Mouse (Mus musculus): ENCODE results near the gene 4931428F04Rik. TPM values are rescaled to one million over a fixed set of nuclear protein-coding genes. Genes with fewer than 3 reads are reported as not detected.

The 4931428F04Rik gene
- total RNA-seq, 1 experiment, result 4.2 TPM

- H3K9me3 ChIP-seq (ENCODE audit: control insufficient read depth, insufficient read depth, low read depth, low read length), result no peaks in the 10 kb centered on the region
- no peak overlapping the region for H3K27ac ChIP-seq (ENCODE audit: insufficient read depth, low read depth, low read length, poor library complexity, severe bottlenecking)
- peaks cover 0 to 7% of the 10 kb centered on the region in 2 experiments; a peak in 1 of 4 replicates for H3K4me1 ChIP-seq (ENCODE audit: control insufficient read depth in 2 of 2, insufficient read depth in 2 of 2, low read length in 2 of 2, poor library complexity in 1 of 2)
- TF ChIP-seq HCFC1 (IDR thresholded peaks at IDR 0.05; ENCODE audit: borderline replicate concordance, insufficient read depth, low read length) (no peak), ZC3H11A (IDR thresholded peaks at IDR 0.05; ENCODE audit: borderline replicate concordance, low read depth, low read length) (no peak), MAFK (IDR thresholded peaks at IDR 0.05; ENCODE audit: insufficient read depth, low read depth, low read length) (no peak), CHD2 (IDR thresholded peaks at IDR 0.05; ENCODE audit: low read depth, low read length) (no peak), ZNF384 (IDR thresholded peaks at IDR 0.05; ENCODE audit: low read depth, low read length) (no peak)
- no peak for DNase-seq (ENCODE audit: low read depth, low spot score)
- in situ Hi-C loops (cut with MboI; ENCODE audit: low sequenced_read_pairs in 2 of 2, unreplicated experiment in 2 of 2), result no loop called here
- no peak overlapping the region for H3K9ac ChIP-seq (ENCODE audit: insufficient read depth, low read depth, low read length, poor library complexity, severe bottlenecking)
- H3K36me3 ChIP-seq (ENCODE audit: control insufficient read depth, insufficient read depth, low read length, poor library complexity, severe bottlenecking), result peaks cover 39% of the 10 kb centered on the region
- no peak overlapping the region for H3K4me3 ChIP-seq (ENCODE audit: insufficient read depth in 1 of 2, low read depth in 1 of 2, low read length in 2 of 2, poor library complexity in 1 of 2, severe bottlenecking in 1 of 2)
Measured at GRCm38 (mm10) chr8:105331931-105332330, 42.3 kb upstream of the 4931428F04Rik start.

- peaks cover 39% of the 10 kb centered on the region for H3K36me3 ChIP-seq (ENCODE audit: control insufficient read depth, insufficient read depth, low read length, poor library complexity, severe bottlenecking)
- H3K9ac ChIP-seq (ENCODE audit: insufficient read depth, low read depth, low read length, poor library complexity, severe bottlenecking), result 0 out of 2 replicates have a peak overlapping the region, but pooled peaks have one; percentile 5
- peaks cover 0 to 5% of the 10 kb centered on the region in 2 experiments; a peak in 1 of 4 replicates for H3K4me1 ChIP-seq (ENCODE audit: control insufficient read depth in 2 of 2, insufficient read depth in 2 of 2, low read length in 2 of 2, poor library complexity in 1 of 2)
- H3K27ac ChIP-seq (ENCODE audit: insufficient read depth, low read depth, low read length, poor library complexity, severe bottlenecking), result no peak overlapping the region
- no peak for DNase-seq (ENCODE audit: low read depth, low spot score)
- no peak for TF ChIP-seq ZNF384 (IDR thresholded peaks at IDR 0.05; ENCODE audit: low read depth, low read length)
- TF ChIP-seq HCFC1 (IDR thresholded peaks at IDR 0.05; ENCODE audit: borderline replicate concordance, insufficient read depth, low read length), result no peak
- TF ChIP-seq ZC3H11A (IDR thresholded peaks at IDR 0.05; ENCODE audit: borderline replicate concordance, low read depth, low read length), result no peak
- no peak for TF ChIP-seq CHD2 (IDR thresholded peaks at IDR 0.05; ENCODE audit: low read depth, low read length)
- no peak for TF ChIP-seq MAFK (IDR thresholded peaks at IDR 0.05; ENCODE audit: insufficient read depth, low read depth, low read length)
- in situ Hi-C loops (cut with MboI; ENCODE audit: low sequenced_read_pairs in 2 of 2, unreplicated experiment in 2 of 2), result no loop called here
- no peaks in the 10 kb centered on the region for H3K9me3 ChIP-seq (ENCODE audit: control insufficient read depth, insufficient read depth, low read depth, low read length)
- no peak overlapping the region for H3K4me3 ChIP-seq (ENCODE audit: insufficient read depth in 1 of 2, low read depth in 1 of 2, low read length in 2 of 2, poor library complexity in 1 of 2, severe bottlenecking in 1 of 2)
Measured at GRCm38 (mm10) chr8:105331469-105331868, 41.8 kb upstream of the 4931428F04Rik start.

- Histone ChIP-seq H3K4me3 (ENCODE audit: insufficient read depth in 1 of 2, low read depth in 1 of 2, low read length in 2 of 2, poor library complexity in 1 of 2, severe bottlenecking in 1 of 2) (no peak overlapping the region), H3K27ac (ENCODE audit: insufficient read depth, low read depth, low read length, poor library complexity, severe bottlenecking) (no peak overlapping the region), H3K9me3 (ENCODE audit: control insufficient read depth, insufficient read depth, low read depth, low read length) (no peaks in the 10 kb centered on the region), H3K4me1 (ENCODE audit: control insufficient read depth in 2 of 2, insufficient read depth in 2 of 2, low read length in 2 of 2, poor library complexity in 1 of 2) (peaks cover 0 to 7% of the 10 kb centered on the region in 2 experiments; a peak in 1 of 4 replicates), H3K9ac (ENCODE audit: insufficient read depth, low read depth, low read length, poor library complexity, severe bottlenecking) (no peak overlapping the region), H3K36me3 (ENCODE audit: control insufficient read depth, insufficient read depth, low read length, poor library complexity, severe bottlenecking) (peaks cover 37% of the 10 kb centered on the region)
- in situ Hi-C loops (cut with MboI; ENCODE audit: low sequenced_read_pairs in 2 of 2, unreplicated experiment in 2 of 2), result no loop called here
- no peak for TF ChIP-seq ZNF384 (IDR thresholded peaks at IDR 0.05; ENCODE audit: low read depth, low read length)
- TF ChIP-seq CHD2 (IDR thresholded peaks at IDR 0.05; ENCODE audit: low read depth, low read length), result no peak
- TF ChIP-seq ZC3H11A (IDR thresholded peaks at IDR 0.05; ENCODE audit: borderline replicate concordance, low read depth, low read length), result no peak
- no peak for TF ChIP-seq HCFC1 (IDR thresholded peaks at IDR 0.05; ENCODE audit: borderline replicate concordance, insufficient read depth, low read length)
- TF ChIP-seq MAFK (IDR thresholded peaks at IDR 0.05; ENCODE audit: insufficient read depth, low read depth, low read length), result no peak
- DNase-seq (ENCODE audit: low read depth, low spot score), result no peak
Measured at GRCm38 (mm10) chr8:105330325-105330724, 40.7 kb upstream of the 4931428F04Rik start.

DNA sequence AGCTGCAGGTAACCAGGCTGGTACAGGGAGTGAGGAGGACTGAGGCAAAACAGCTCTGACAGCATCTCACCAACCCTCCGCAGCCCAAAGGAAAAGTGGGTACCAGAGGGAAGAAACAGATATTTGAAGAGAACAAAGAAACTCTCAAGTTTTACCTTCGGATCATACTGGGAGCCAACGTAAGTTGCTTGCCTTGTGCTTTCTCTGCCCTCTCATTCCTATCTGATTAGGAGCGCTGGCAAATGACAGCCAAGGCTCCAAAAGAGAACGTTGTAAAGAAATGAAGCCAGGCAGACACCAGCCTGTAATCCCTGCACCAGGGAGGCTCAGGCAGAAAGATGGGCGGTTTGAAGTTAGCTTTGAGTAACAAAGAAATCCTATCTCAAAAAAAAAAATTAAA is 37.3 kb upstream of the 4931428F04Rik start:
- in situ Hi-C loops (cut with MboI; ENCODE audit: low sequenced_read_pairs in 2 of 2, unreplicated experiment in 2 of 2), result no loop called here
- H3K27ac ChIP-seq (ENCODE audit: insufficient read depth, low read depth, low read length, poor library complexity, severe bottlenecking), result no peak overlapping the region
- H3K36me3 ChIP-seq (ENCODE audit: control insufficient read depth, insufficient read depth, low read length, poor library complexity, severe bottlenecking), result peaks cover 36% of the 10 kb centered on the region

More for the DNA sequence above, 37.3 kb upstream of the 4931428F04Rik start:
- no peak for DNase-seq (ENCODE audit: low read depth, low spot score)
- Histone ChIP-seq H3K4me1 (ENCODE audit: control insufficient read depth in 2 of 2, insufficient read depth in 2 of 2, low read length in 2 of 2, poor library complexity in 1 of 2) (peaks cover 0 to 8% of the 10 kb centered on the region in 2 experiments; a peak in 1 of 4 replicates), H3K9ac (ENCODE audit: insufficient read depth, low read depth, low read length, poor library complexity, severe bottlenecking) (peak overlapping the region; percentile 74), H3K4me3 (ENCODE audit: insufficient read depth in 1 of 2, low read depth in 1 of 2, low read length in 2 of 2, poor library complexity in 1 of 2, severe bottlenecking in 1 of 2) (peak overlapping the region; percentile 73 to 100), H3K9me3 (ENCODE audit: control insufficient read depth, insufficient read depth, low read depth, low read length) (no peaks in the 10 kb centered on the region)
- TF ChIP-seq MAFK (IDR thresholded peaks at IDR 0.05; ENCODE audit: insufficient read depth, low read depth, low read length) (no peak), ZNF384 (IDR thresholded peaks at IDR 0.05; ENCODE audit: low read depth, low read length) (no peak), ZC3H11A (IDR thresholded peaks at IDR 0.05; ENCODE audit: borderline replicate concordance, low read depth, low read length) (no peak), CHD2 (IDR thresholded peaks at IDR 0.05; ENCODE audit: low read depth, low read length) (no peak), HCFC1 (IDR thresholded peaks at IDR 0.05; ENCODE audit: borderline replicate concordance, insufficient read depth, low read length) (no peak)
